Mouse (Mus musculus) liver, postnatal 0 days (tissue): ENCODE results near the gene Scgb1b2.

Experiments used
- CTCF ChIP-seq: sonication (generic); IDR thresholded peaks from 2 replicates; pipeline ENCODE4 v1.5.1; 2016; ENCODE audit warnings: antibody characterized with exemption, low read depth
- EP300 ChIP-seq: IDR thresholded peaks from 2 replicates; pipeline ENCODE4 v1.6.1; 2016; ENCODE audit warnings: antibody characterized with exemption, low read depth, mild to moderate bottlenecking

GRCm38 (mm10) chr7:31290208-31290607 is 1.4 kb downstream of the Scgb1b2 start, which contains the start of gene Scgb2b2:
- no peak for TF ChIP-seq CTCF
- TF ChIP-seq EP300 = no peak
